Mouse (Mus musculus): ENCODE results near the gene Serpinb9b. TPM values are rescaled to one million over a fixed set of nuclear protein-coding genes. Genes with fewer than 3 reads are reported as not detected.
A peak's percentile ranks its signal among the peaks of the same experiment; 100 is the strongest.
"Not testable (repeated sequence)": the region's sequence is repeated elsewhere in the genome, so short reads cannot be mapped to it uniquely, and the experiment has no call there.

Serpinb9b gene
- total RNA-seq (2021), result under 1 TPM; 0.26 to 0.99 TPM

- DNase-seq, result no peak
Observed at GRCm38 (mm10) chr13:33027244-33027643, at the start of gene Serpinb9b. TSS of gene Serpinb9b (plus strand) at chr13:33027416.

GRCm38 (mm10) chr13:32982556-32983042 lies 44.6 kb upstream of the Serpinb9b start:
- DNase-seq, result no peak

GRCm38 (mm10) chr13:32986256-32986655 lies 41.0 kb upstream of the Serpinb9b start:
- no peak for DNase-seq

GRCm38 (mm10) chr13:32993152-32993893 lies 33.9 kb upstream of the Serpinb9b start:
- DNase-seq, result no peak

- DNase-seq, result no peak
Observed at GRCm38 (mm10) chr13:32993894-32994242, 33.3 kb upstream of the Serpinb9b start.

- DNase-seq, result no peak
Observed at GRCm38 (mm10) chr13:32995051-32995450, 32.2 kb upstream of the Serpinb9b start.

GRCm38 (mm10) chr13:33001341-33001740 lies 25.9 kb upstream of the Serpinb9b start:
- DNase-seq, result no peak

- no peak for DNase-seq
Observed at GRCm38 (mm10) chr13:33002950-33003349, 24.3 kb upstream of the Serpinb9b start, which contains the start of gene Serpinb9. TSS of gene Serpinb9 (plus strand) at chr13:33003250.

GRCm38 (mm10) chr13:33003523-33004413 lies 23.4 kb upstream of the Serpinb9b start:
- no peak for DNase-seq

GRCm38 (mm10) chr13:33004414-33005105 lies 22.7 kb upstream of the Serpinb9b start:
- DNase-seq, result peak; percentile 92

GRCm38 (mm10) chr13:33005501-33006075 lies 21.6 kb upstream of the Serpinb9b start:
- DNase-seq, result no peak

GRCm38 (mm10) chr13:33006555-33006954 lies 20.7 kb upstream of the Serpinb9b start:
- DNase-seq, result no peak

GRCm38 (mm10) chr13:33012395-33012794 lies 14.8 kb upstream of the Serpinb9b start:
- DNase-seq, result no peak

- DNase-seq, result no peak
Observed at GRCm38 (mm10) chr13:33013271-33013670, 13.9 kb upstream of the Serpinb9b start.

GRCm38 (mm10) chr13:33022371-33022770 lies 4.8 kb upstream of the Serpinb9b start:
- no peak for DNase-seq

GRCm38 (mm10) chr13:33026427-33027057 lies 674 bp upstream of the Serpinb9b start:
- DNase-seq, result no peak

GRCm38 (mm10) chr13:33028146-33028545 lies 930 bp downstream of the Serpinb9b start:
- DNase-seq, result no peak

- no peak for DNase-seq
Observed at GRCm38 (mm10) chr13:33028550-33028949, 1.3 kb downstream of the Serpinb9b start.

GRCm38 (mm10) chr13:33029478-33029877 lies 2.3 kb downstream of the Serpinb9b start:
- not testable (repeated sequence) for DNase-seq

- no peak for DNase-seq
Observed at GRCm38 (mm10) chr13:33030281-33030680, 3.1 kb downstream of the Serpinb9b start.

- no peak for DNase-seq
Observed at GRCm38 (mm10) chr13:33035506-33035905, 8.3 kb downstream of the Serpinb9b start.

- DNase-seq, result no peak
Observed at GRCm38 (mm10) chr13:33043542-33043941, 16.3 kb downstream of the Serpinb9b start.
